Mouse (Mus musculus): Measurements from ENCODE around the gene Slc9a2.
"Not testable (repeated sequence)": the region's sequence is repeated elsewhere in the genome, so short reads cannot be mapped to it uniquely, and the experiment has no call there.

Slc9a2 gene

DNA sequence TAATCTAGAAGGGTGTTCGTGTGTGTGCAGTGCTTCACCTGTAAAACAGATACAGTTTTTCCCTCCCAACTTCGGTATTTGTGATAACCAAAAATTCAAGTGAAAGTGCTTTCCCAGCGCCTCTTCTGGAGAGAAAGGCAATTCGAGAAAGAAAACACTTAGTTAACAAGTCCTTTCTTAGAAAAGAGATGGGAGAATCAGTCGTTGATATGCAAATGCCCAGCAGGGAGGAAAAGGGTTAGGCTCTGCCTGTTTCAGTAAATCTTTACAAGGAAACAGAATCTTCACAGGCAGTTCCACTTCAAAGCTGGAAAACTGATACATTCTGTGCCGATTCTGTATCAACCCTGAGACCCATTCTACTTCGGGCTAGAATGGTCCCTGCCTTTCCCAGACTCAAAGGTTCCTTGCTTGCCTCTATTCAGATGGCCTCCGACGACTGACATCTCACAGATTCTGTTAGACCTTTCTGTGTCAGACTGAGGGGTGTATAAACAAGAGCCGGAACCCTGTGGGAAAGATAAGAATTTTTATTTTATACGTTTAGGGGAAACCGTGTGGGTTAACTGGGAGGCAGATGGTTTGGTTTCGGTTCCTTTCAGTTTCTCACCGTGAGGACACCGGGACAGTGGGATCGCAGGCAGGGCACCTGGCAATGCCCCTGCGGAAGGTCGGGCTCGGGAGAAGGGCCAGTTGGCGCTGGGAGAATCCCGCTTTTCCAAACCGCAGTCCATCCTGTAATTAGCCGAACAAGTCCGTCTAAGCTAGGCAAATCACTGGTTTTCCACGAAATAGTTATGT is at the start of gene Slc9a2:
Gene Slc9a2, plus strand, starts transcription at position 508 of the 801 bp plus-strand sequence.
- DNase-seq (ENCODE audit: low spot score) = peak; percentile 12

DNA sequence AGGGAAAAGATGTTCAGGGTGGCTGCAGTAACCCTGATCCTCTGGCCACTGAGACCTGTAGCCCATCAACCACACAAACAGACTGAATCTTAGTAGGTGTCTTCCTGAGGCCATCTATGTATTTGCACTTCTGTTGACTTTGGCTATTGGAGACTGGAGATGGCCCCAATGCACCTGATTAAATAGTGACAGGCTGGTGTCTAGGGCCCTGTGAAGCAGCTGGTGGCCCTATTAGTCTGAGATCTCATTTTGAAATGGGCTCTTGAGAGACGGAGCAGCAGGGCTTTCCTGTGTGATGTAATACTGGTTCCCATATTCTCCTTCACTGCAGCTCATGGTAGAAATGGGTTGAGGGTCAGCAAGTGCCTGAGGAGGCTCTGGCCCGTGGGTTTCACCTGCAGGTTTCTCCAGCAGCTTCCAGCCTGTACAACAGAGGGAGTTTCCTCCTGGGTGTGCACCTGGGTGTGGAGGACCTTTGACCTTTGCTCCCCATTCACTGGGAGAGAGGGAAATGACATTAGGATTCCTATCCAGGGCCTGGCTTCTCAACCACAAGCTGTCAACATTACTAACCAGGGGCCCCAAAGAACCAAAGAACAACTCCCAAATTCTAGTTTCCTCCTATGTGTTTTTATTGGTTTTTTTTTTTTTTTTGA is 47.8 kb upstream of the Slc9a2 start:
- no peak for DNase-seq (ENCODE audit: low spot score)

DNA sequence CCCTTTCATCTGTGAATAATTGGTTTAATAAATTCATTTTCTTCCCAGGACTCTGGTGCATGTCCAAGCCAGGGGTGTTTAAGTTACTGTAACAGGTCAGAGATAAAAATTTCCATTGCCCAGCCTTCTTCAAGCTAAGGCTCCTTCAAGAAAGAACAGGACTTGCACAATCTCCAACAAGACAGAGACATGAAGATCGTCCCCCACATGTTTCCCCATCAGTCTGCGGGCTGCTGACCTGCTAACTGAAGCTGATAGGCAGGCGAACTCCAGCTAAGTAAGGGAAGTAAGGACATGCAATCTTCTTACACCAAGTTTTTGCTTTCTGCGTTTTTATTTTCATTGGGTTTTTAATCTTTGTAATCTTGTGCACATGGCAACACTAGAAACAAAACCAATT is 45.8 kb upstream of the Slc9a2 start:
- no peak for DNase-seq (ENCODE audit: low spot score)

DNA sequence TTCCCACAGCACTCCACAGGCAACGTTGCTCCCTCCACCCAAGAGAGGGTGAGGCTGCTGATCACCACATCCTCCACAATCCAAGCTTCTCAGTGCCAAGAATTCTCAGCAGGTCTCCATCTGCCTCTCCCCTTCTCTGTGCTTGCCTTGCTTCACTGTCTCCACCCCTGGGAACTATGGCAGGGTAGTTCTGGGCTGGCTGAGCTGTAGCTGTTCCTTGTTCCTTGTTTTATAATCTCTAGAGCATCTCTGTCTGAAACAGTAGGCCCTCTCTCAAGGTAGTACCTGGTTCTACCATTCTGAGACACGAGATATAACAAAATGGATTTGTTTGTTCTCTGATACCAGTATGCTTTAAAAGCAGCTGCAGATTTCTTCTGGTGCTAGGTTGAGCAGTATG is 32.1 kb upstream of the Slc9a2 start:
- no peak for DNase-seq (ENCODE audit: low spot score)

DNA sequence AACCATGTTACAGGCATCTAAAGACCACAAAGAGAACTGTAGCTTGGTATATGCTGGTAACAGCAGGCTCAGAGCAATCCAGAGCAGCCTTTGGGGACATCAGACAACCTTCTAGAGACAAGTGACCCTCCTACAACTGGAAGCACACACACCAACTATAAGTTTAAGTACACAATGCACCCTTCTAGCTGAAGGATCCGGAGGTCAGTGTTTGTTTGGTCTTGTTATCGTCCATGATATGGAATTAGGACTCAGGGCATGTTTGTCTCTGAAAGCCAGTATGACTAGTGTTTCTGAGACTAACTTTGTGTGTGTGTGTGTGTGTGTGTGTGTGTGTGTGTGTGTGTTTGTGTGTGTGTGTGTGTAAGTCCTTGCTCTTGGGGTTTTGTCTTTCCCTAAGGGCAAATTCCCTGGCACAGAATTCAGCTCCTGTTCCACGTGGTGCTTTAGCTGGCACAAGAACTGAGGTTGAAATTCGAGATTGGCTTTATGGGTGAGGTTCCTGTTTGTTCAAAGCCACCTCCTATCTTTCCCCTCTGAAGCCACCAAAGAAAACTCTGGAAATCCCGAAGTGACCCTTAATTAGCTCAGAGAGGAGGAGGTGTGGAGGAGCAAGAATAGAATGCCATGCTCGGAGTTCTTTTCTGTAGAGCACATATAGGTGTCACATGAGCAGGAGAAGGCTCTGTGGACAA is 29.4 kb upstream of the Slc9a2 start:
- DNase-seq (ENCODE audit: low spot score) = no peak

DNA sequence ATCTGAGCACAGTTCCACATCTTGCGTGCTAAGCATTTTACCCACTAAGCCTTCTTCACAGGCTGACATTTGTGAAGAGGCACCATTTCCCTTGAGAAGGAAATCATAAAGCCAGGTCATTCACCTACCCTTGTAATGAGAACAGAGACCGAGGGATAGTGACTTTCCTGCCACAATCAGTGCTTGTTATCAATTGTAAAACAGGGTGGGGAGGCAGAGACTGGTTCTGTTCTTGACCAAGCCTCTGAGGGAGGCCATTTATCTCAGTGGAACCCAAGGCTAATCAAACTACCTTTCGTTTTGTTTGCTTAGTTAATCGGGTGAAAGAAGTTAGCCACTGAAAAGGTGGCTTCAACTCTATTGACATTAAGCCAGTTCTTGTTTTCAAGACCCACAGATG is 23.3 kb upstream of the Slc9a2 start:
- no peak for DNase-seq (ENCODE audit: low spot score)

DNA sequence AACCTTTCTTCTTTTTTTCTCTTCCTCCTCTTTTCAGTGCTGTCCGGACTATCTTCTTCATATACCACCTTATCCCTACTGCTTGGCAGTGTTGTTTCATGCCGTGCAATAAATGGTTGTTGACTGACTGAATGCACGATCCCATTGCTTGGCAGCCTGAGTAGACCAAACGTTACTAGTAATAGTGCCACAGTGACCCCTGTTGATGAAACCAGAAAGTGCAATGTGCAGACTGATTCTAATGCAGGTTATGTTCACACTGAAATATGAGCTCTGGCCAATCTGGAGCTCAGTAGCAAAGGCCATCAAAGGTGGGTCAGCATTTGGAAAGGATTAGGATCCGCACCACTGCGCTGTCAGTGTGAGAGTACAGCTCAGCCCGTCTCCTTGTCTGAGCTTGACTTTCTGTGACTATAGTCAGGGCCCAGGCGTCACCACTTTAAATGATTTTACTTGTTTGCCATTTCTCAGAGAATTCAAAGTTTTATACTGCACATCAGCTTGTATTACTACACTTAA is 22.3 kb upstream of the Slc9a2 start:
- no peak for DNase-seq (ENCODE audit: low spot score)

DNA sequence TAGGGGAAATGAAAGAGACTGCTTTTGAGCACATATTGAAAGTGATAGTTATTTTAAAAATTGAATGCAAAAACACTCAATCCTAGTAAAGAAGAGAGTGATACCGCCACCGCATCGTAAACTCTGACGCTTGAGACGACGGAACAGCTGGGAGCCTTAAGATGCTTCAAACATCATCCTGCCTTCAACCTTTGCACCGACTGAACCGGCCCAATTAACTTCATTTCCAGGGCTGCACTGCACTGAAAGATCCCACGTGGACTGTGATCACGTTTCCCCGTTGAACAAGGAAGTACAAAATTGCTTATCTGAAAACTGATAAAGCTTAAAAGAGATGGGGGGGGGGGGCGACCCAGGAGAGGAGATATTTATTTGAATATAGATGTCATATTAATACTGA is 21.4 kb upstream of the Slc9a2 start:
- no peak for DNase-seq (ENCODE audit: low spot score)

DNA sequence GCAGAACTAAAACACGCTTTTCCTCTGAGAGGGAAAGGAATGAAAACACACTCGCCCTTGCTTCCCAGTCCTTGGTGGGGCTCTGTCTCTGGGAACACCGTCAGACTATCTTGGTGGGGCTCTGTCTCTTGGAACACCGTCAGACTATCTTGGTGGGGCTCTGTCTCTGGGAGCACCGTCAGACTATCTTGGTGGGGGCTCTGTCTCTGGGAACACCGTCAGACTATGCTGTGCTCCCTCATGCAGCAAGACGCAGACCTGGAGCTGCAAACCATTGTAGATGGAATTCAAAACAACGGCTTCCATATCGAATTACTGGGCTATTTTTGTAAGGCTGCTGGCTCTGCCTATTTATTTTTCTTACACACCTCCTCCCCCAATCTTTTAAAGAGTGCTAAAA is 20.9 kb upstream of the Slc9a2 start:
- DNase-seq (ENCODE audit: low spot score) = no peak

DNA sequence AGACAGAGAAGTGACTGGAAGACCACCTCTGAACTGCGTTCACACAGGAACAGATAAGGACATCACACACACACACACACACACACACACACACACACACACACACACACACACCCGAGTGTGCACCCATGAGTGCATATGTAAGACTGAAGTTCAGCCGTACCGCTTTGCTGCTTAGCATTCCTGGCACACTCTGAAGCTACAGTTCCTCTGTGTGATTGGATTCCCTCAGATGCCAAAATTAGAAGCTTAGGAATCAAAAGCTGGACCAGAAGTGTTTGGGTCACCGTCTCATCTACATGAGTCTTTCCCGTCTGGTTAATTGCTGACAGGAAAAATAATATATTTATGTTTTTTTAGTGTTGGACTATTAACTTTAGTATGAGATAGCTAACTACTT is 19.5 kb upstream of the Slc9a2 start:
- DNase-seq (ENCODE audit: low spot score) = no peak

DNA sequence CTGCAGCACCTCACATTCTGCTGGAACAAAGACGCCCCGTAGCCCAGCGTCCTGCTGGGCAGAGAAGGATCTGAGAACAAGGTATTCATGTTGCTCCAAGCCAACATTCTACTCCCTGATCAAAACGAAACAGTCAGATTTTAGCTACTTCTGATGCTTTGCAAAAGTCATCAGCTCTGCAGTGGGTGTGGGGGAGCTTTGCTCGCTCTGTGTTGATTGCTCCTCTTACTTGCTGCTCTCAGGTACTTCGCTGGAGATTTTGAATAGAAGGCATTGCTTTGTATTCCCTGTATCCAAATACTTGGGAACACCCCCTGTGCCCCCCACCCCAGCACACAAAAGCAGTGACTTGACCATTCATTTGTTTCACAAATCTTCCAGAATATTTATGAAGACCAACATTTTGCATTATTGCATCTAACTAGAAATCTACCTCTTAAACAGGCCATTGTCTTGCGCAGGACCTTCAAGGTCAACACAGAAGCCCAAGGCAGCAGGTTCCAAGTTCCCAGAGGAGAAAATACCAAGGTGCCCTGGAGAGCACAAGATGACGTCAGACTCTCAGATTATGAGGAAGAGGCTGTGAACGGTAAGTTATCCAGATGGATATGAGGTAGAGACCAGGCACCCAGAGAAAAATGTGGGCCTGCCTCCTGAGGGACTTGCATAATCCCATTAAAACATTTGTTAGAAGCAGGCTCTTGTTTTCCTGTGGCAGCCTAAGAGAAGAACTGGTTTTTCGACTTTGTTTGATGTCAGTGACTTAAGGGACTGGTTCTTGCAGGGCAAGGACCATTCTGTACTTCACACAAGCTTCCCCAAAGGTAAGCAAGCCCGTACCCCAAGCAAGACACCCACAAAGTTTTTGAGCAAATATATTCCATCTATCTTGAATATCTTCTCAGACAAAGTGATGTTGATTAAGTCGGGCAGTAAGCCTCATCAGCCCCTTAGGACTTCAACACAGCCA is 14.7 kb upstream of the Slc9a2 start:
- no peak for DNase-seq (ENCODE audit: low spot score)

DNA sequence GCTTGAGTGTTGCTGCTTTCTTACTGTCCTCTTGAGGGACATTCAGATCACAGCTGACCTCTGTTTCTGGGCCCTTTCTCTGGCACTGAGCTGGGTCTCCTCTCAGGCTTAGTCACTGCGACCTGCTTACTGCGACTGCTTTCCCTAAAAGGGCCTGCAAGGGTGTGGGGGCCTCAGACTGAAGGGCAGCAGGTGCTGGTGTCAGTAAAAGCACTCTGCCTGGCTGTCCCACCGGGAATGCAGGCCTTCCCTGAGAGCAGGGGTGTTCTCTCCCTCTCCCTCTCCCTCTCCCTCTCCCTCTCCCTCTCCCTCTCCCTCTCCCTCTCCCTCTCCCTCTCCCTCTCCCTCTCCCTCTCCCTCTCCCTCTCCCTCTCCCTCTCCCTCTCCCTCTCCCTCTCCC is 12.9 kb upstream of the Slc9a2 start:
- not testable (repeated sequence) for DNase-seq (ENCODE audit: low spot score)

DNA sequence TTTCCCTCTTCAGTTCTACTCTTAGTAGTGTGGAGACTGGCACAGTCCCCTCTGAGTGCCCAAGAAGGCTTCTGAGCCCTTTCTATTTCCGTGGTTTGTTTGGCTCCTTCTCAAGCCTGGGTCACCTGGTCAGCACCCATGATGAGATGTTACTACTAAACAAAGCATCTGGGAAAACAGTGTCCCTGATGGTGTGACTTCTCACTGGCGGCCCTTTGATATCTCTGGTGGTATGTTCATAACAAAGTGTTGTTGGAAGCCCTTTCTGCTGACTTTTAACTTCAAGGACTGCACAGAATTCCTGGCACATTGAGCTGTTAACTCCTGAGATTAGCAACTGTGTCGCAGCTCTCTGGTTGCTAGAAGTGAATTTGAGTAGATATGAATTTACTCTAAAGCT is 10.3 kb upstream of the Slc9a2 start:
- DNase-seq (ENCODE audit: low spot score) = no peak

DNA sequence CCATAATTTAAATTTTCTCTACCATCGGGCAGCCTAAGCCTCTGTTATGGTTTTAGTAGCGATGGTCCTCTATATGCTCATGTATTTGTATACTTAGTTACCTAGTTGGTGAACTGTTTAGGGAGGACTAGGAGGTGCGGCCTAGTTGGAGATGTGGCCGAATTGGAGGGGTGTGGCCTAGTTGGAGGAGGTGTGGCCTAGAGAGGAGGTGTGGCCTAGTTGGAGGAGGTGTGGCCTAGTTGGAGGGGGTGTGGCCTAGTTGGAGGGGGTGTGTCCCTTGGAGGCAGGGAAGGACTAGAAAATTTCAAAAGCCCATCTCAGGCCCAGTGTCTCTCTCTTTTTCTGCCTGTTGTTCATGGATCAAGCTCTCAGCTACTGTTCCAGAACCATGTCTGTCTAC is 8.9 kb upstream of the Slc9a2 start:
- DNase-seq (ENCODE audit: low spot score) = no peak

DNA sequence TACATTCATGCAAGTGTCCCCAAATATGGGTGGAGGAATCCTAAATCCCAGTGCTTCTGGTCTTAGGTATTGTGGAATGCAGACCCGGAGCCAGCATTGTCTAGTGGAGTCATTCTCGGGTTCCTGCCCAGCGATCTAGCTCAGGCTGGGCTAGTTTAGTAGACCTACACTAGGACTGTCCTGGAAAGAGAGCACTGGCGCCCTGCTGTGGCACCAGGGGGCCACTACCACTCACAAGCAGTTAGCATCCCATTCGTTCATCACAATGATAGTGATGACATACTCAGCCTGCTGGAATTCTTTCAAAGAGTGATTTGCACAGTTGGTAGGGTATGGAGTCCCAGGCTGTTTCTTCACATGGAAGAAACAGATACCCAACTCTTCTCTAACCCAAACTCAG is 3.1 kb upstream of the Slc9a2 start:
- peak; percentile 9 for DNase-seq (ENCODE audit: low spot score)

DNA sequence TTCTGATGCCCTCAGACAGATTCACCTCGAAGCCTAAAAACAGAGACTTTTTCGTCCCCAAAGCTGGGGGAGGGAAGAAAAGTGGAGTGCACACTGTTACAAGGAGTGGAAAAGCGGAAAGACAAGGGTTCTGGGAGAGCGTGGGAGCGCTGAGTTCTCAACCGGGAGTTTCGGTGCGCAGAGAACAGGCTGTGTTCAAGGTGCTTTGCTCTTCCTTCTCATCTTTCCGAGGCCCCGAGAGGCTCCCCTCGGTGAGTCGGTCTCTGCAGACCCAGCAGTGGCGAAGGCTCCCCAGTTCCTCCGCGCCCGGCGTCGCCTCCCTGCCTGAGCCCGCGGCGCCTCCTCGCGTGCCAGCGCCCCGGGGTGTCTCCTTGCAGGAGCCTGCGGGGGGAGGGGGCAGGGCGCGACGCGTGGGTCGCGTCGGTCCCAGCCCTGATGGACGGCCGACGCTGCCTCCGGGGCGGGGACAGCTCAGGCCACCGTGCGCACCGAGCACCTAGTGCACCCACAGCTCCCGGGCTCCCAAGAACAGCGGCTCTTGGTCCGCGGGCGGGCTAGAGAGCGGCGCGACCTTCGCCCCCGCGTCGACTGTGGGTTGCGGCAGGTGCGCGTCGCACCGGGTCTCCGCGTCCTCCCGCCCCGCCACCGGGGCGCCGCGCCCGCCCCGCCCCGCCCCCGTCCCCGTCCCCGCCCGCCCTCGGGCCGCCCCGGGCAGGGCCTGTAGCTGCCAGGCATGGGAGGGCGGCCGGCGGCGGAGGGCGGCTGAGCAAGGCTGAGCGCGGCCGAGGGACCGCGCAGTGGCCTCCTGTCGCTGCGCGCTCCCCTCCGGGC is 709 bp downstream of the Slc9a2 start:
- peak; percentile 41 for DNase-seq (ENCODE audit: low spot score)

DNA sequence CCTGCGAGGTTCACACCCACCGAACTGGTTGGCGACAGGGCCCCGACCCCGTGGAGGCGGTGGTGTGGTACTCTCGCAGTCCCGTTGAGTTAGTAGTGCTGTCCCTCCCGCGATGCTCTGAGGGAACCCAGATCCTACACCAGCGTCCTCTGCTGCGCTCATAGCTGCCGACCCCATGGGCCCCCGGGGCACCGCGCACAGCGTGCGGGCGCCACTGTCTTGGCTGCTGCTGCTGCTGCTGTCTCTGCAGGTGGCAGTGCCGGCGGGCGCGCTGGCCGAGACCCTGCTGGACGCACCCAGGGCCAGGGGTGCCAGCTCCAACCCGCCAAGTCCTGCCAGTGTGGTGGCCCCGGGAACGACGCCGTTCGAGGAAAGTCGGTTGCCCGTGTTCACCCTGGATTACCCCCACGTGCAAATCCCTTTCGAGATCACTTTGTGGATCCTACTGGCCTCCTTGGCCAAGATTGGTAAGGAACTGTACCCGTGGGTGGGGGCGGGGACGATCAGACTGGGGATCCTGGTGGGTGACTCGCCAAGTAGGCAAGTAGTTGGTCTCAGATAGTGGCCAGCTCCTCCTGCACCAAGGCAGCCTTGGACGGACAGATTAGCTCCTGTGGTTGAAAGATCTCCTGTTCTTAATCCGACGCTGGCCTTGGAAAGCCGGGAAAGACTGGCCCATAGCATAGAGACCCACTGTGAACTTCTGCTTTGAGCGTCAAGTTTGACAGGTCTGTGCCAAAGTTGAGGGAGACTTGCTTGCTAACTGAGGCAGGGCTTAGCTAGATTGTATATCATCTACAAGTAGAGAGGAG is 1.5 kb downstream of the Slc9a2 start:
- DNase-seq (ENCODE audit: low spot score) = no peak

DNA sequence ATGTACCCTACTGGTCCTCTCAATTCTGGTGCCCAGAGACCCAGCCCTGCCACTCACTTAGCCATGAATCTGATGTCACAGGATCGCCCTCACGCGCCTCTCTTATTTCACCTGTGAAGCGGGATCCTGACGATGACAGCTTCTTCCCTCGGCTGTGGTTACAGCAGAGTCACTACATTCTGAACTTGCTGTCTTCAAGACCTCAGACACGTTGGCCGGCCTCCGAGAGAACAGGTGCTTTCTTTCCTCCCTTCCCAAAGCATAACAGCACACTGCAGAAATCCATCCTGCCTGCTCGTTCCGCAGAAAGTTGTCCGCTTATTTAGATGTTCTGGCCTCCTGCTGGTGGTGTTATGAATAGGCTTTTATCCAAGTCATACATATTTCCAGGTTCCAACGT is 13.9 kb downstream of the Slc9a2 start:
- no peak for DNase-seq (ENCODE audit: low spot score)

DNA sequence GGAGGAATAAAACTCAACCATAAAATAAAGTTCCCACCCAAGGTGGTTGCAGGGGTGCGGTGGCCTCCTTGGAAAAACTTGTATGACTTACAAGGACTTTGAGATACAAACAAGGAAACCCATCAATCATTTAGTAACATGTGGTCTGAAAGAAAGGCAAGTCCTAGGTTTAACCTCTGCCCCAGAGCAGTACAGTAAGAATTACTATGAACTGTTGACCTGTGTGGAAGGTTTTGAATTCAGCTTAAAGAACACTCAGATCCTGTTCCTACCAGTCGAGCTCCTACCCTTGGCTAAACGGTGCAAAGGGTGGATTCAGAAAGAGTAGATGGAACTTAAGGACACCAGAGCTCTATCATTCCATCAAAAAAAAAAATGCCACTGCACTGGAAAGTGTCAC is 16.1 kb downstream of the Slc9a2 start:
- DNase-seq (ENCODE audit: low spot score) = no peak

DNA sequence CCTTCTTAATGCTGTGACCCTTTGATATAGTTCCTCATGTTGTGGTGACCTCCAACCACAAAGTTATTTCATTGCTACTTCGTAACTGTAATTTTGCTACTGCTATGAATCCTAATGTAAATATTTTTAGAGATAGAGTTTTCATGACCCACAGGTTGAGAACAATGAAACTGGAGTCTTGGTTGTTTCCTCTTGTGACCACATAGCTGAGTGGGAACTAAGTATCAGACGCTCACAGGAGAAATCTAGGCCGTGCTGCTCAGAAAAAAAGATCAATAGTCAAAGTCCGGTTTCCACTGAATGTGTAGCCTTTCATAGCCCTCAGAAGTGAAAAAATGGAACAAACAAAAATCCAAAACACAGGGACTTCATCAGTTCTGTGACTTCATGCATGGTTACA is 24.7 kb downstream of the Slc9a2 start:
- no peak for DNase-seq (ENCODE audit: low spot score)
